Mouse (Mus musculus) heart, adult 11 months (tissue): ENCODE measurements around the gene Olfr1427.
"Not testable (repeated sequence)": the region's sequence is repeated elsewhere in the genome, so short reads cannot be mapped to it uniquely, and the experiment has no call there.

ENCODE experiments used
- DNase-seq: peaks from one replicate; pipeline ENCODE4 v3.0.0; 2022

Gene Olfr1427

GRCm38 (mm10) chr19:12103234-12103633 lies at the start of gene Olfr1427:
Olfr1427 (minus strand) TSS chr19:12103334.
- no peak for DNase-seq

GRCm38 (mm10) chr19:12145452-12145851 lies 42.3 kb upstream of the Olfr1427 start:
- no peak for DNase-seq

GRCm38 (mm10) chr19:12143356-12143755 lies 40.2 kb upstream of the Olfr1427 start:
- no peak for DNase-seq

GRCm38 (mm10) chr19:12134289-12134688 lies 31.2 kb upstream of the Olfr1427 start:
- DNase-seq, result no peak

GRCm38 (mm10) chr19:12123103-12123502 lies 20.0 kb upstream of the Olfr1427 start, which contains the start of gene Olfr76:
Olfr76 (minus strand) TSS chr19:12123203.
- no peak for DNase-seq

- DNase-seq, result no peak
These were observed 13.3 kb upstream of the Olfr1427 start for GRCm38 (mm10) chr19:12116464-12116863.

GRCm38 (mm10) chr19:12115797-12116196 lies 12.7 kb upstream of the Olfr1427 start, which contains the start of gene Olfr1428:
Olfr1428 (minus strand) TSS chr19:12115897.
- no peak for DNase-seq

- DNase-seq, result no peak
These were observed 10.7 kb upstream of the Olfr1427 start for GRCm38 (mm10) chr19:12113807-12114206.

GRCm38 (mm10) chr19:12104541-12104940 lies 1.4 kb upstream of the Olfr1427 start:
- no peak for DNase-seq

- no peak for DNase-seq
These were observed 11.2 kb downstream of the Olfr1427 start, which contains the start of gene Olfr1426 for GRCm38 (mm10) chr19:12091913-12092312. Olfr1426 (minus strand) TSS chr19:12092013.

GRCm38 (mm10) chr19:12077631-12078030 lies 25.5 kb downstream of the Olfr1427 start, which contains the start of gene Olfr1425:
Olfr1425 (minus strand) TSS chr19:12077731.
- DNase-seq, result not testable (repeated sequence)

- peak; percentile 51 for DNase-seq
These were observed 33.6 kb downstream of the Olfr1427 start for GRCm38 (mm10) chr19:12069546-12069945.

- peak; percentile 28 for DNase-seq
These were observed 35.3 kb downstream of the Olfr1427 start for GRCm38 (mm10) chr19:12067806-12068205.

GRCm38 (mm10) chr19:12062582-12062981 lies 40.6 kb downstream of the Olfr1427 start, which contains the start of gene Olfr1424:
Olfr1424 (minus strand) TSS chr19:12062682.
- DNase-seq, result peak; percentile 6
